ENCODE assay signal across 9 mouse cellular contexts in the genomic region with DNA sequence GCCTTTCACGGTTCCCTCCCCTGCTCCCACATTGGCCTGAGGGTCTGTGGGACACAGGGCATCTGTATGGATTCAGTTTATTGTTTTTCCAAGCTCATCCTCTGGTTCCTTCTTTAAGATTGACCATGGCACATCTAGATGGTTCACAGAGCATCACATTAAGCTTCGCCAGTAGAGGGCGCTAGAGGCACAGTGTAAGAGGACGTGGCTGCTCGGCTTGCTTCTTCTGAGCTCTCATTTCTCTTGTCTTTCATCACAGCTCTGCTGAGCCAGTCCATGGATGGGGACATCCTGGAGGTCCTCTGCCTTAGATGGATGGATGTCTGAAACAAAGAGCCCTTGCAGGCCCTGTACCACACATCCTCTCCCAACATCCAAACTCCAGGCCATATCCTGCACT. TPM values are rescaled to one million over a fixed set of nuclear protein-coding genes. Genes with fewer than 3 reads are reported as not detected.
DNase-seq lines count a peak whose midpoint lies in the region; ATAC-seq and TF ChIP-seq lines count a peak whose summit lies in the region.
"Had no signal": no experiment of that assay in that cellular context is flagged by ENCODE, and none has a peak within 500 bp of the region (broad histone marks: within the 10 kb centered on the region; RNA-seq: fewer than 3 reads in every experiment).

No protein-coding gene starts in this region.

- H3K9me3 ChIP-seq in heart, embryonic 15.5 days (replicated peaks), result no peaks in the 10 kb centered on the region
- no peaks in the 10 kb centered on the region for H3K9me3 ChIP-seq in liver, embryonic 12.5 days (replicated peaks)
- H3K9me3 ChIP-seq in neural tube, embryonic 12.5 days, result no peaks in the 10 kb centered on the region

- WGBS in heart, embryonic 15.5 days, result 2% methylated on average over 5 of the region's 5 CpGs
- 1% methylated on average over 5 of the region's 5 CpGs for WGBS in liver, embryonic 12.5 days (ENCODE audit: insufficient replicate concordance)
- 1% methylated on average over 5 of the region's 5 CpGs for WGBS in neural tube, embryonic 12.5 days

- peak; percentile 94 for TF ChIP-seq CTCF in brain, embryonic 14.5 days (IDR thresholded peaks at IDR 0.05; ENCODE audit: borderline replicate concordance, extremely low read depth, insufficient read depth, insufficient read length)

- no peak overlapping the region for H3K4me3 ChIP-seq in heart, embryonic 15.5 days
- H3K4me3 ChIP-seq in liver, embryonic 12.5 days, result no peak overlapping the region
- H3K4me3 ChIP-seq in neural tube, embryonic 12.5 days, result no peak overlapping the region
- H3K4me3 ChIP-seq: erythroblast, embryonic 14.5 days had no signal

- no peak overlapping the region for H3K27ac ChIP-seq in heart, embryonic 15.5 days
- H3K27ac ChIP-seq in liver, embryonic 12.5 days, result no peak overlapping the region
- H3K27ac ChIP-seq in neural tube, embryonic 12.5 days, result no peak overlapping the region

- H3K4me2 ChIP-seq in heart, embryonic 15.5 days, result no peak overlapping the region
- no peak overlapping the region for H3K4me2 ChIP-seq in liver, embryonic 12.5 days
- H3K4me2 ChIP-seq in neural tube, embryonic 12.5 days (replicated peaks), result no peak overlapping the region

- no peak overlapping the region for H3K9ac ChIP-seq in heart, embryonic 15.5 days
- no peak overlapping the region for H3K9ac ChIP-seq in liver, embryonic 12.5 days
- no peak overlapping the region; the same call in 1 of the 2 replicates for H3K9ac ChIP-seq in neural tube, embryonic 12.5 days

- no peaks in the 10 kb centered on the region for H3K36me3 ChIP-seq in heart, embryonic 15.5 days
- H3K36me3 ChIP-seq in liver, embryonic 12.5 days, result no peaks in the 10 kb centered on the region
- no peaks in the 10 kb centered on the region for H3K36me3 ChIP-seq in neural tube, embryonic 12.5 days

- peaks cover 5% of the 10 kb centered on the region; the same call in 1 of the 2 replicates for H3K4me1 ChIP-seq in heart, embryonic 15.5 days (replicated peaks)
- H3K4me1 ChIP-seq in liver, embryonic 12.5 days, result 0 out of 2 replicates have a peak, but pooled peaks cover 4% of the 10 kb centered on the region
- H3K4me1 ChIP-seq in neural tube, embryonic 12.5 days, result no peaks in the 10 kb centered on the region

- no peak for TF ChIP-seq POLR2A in brain, embryonic 14.5 days (IDR thresholded peaks at IDR 0.05; ENCODE audit: borderline replicate concordance, extremely low read depth, insufficient read depth, insufficient read length, poor library complexity, severe bottlenecking)

- no peaks in the 10 kb centered on the region for H3K27me3 ChIP-seq in heart, embryonic 15.5 days
- H3K27me3 ChIP-seq in liver, embryonic 12.5 days (replicated peaks), result no peaks in the 10 kb centered on the region
- H3K27me3 ChIP-seq in neural tube, embryonic 12.5 days (replicated peaks), result no peaks in the 10 kb centered on the region

- peak; percentile 73 for ATAC-seq in erythroid progenitor cell, adult 5-6 weeks (replicated peaks; ENCODE audit: low FRiP score, poor library complexity, severe bottlenecking)
- peak; percentile 62; the same call in 1 of the 2 replicates for ATAC-seq in heart, embryonic 15.5 days (replicated peaks; ENCODE audit: insufficient number of reproducible peaks, insufficient read depth, low FRiP score, low read depth)
- peak; percentile 48 for ATAC-seq in liver, embryonic 12.5 days
- ATAC-seq in neural tube, embryonic 12.5 days (ENCODE audit: low FRiP score, low read depth), result 0 out of 2 replicates have a peak, but pooled peaks have one; percentile 29

- DNase-seq in CD4-positive helper T cell, adult 2 months (ENCODE audit: low read depth, low spot score), result peak; percentile 74
- DNase-seq in brain, embryonic 14.5 days (ENCODE audit: low read depth), result peak; percentile 94
- peak; percentile 89 for DNase-seq in kidney, postnatal 14 days
- peak; percentile 85 for DNase-seq in telencephalon, adult 2 months (ENCODE audit: low read depth, low spot score)

RNA-seq across cellular contexts. Expression of gene Bcl7c, which starts 33.8 kb away (rescaled TPM):
- 51.0 and 78.6 TPM in 2 replicates for polyA plus RNA-seq in brain, embryonic 14.5 days (2012; rRNA removed)
- total RNA-seq in erythroid progenitor cell, adult 5-6 weeks (2015; ENCODE audit: low replicate concordance), result 4.0 and 9.6 TPM in 2 replicates
- total RNA-seq in erythroid progenitor cell, adult 5-6 weeks (2017; ENCODE audit: low replicate concordance), result 2.6 and 12.7 TPM in 2 replicates
- 37.2 and 45.7 TPM in 2 replicates for polyA plus RNA-seq in heart, embryonic 15.5 days (2015; fragmentation: Nextera tagmentation; extraction: Ambion mirVana)
- polyA plus RNA-seq in liver, embryonic 12.5 days (2016; fragmentation: Nextera tagmentation; extraction: Ambion mirVana), result 40.6 and 43.6 TPM in 2 replicates
- polyA plus RNA-seq in neural tube, embryonic 12.5 days (2016; fragmentation: Nextera tagmentation; extraction: Ambion mirVana), result 71.1 and 74.7 TPM in 2 replicates

RNA-seq across cellular contexts. Expression of gene Ctf1, which starts 37.6 kb away (rescaled TPM):
- 8.0 and 12.2 TPM in 2 replicates for polyA plus RNA-seq in brain, embryonic 14.5 days (2012; rRNA removed)
- total RNA-seq in erythroid progenitor cell, adult 5-6 weeks (2015; ENCODE audit: low replicate concordance), result not detected in 2 replicates
- total RNA-seq in erythroid progenitor cell, adult 5-6 weeks (2017; ENCODE audit: low replicate concordance), result not detected in 2 replicates
- 4.7 and 8.4 TPM in 2 replicates for polyA plus RNA-seq in heart, embryonic 15.5 days (2015; fragmentation: Nextera tagmentation; extraction: Ambion mirVana)
- polyA plus RNA-seq in liver, embryonic 12.5 days (2016; fragmentation: Nextera tagmentation; extraction: Ambion mirVana), result 3.6 and 4.6 TPM in 2 replicates
- 5.8 TPM in 2 replicates for polyA plus RNA-seq in neural tube, embryonic 12.5 days (2016; fragmentation: Nextera tagmentation; extraction: Ambion mirVana)

RNA-seq across cellular contexts. Expression of gene Ctf2, which starts 57.0 kb away (rescaled TPM):
- polyA plus RNA-seq in brain, embryonic 14.5 days (2012; rRNA removed), result not detected in 2 replicates
- total RNA-seq in erythroid progenitor cell, adult 5-6 weeks (2015; ENCODE audit: low replicate concordance), result not detected in 2 replicates
- total RNA-seq in erythroid progenitor cell, adult 5-6 weeks (2017; ENCODE audit: low replicate concordance), result not detected in 2 replicates
- polyA plus RNA-seq in heart, embryonic 15.5 days (2015; fragmentation: Nextera tagmentation; extraction: Ambion mirVana), result 0.20 TPM in 1 of 2 replicates, not detected in the other
- polyA plus RNA-seq in liver, embryonic 12.5 days (2016; fragmentation: Nextera tagmentation; extraction: Ambion mirVana), result 0.13 and 0.26 TPM in 2 replicates
- 0.22 and 0.28 TPM in 2 replicates for polyA plus RNA-seq in neural tube, embryonic 12.5 days (2016; fragmentation: Nextera tagmentation; extraction: Ambion mirVana)

RNA-seq across cellular contexts. Expression of gene Zfp629, which starts 59.4 kb away (rescaled TPM):
- polyA plus RNA-seq in brain, embryonic 14.5 days (2012; rRNA removed), result 38.7 and 44.4 TPM in 2 replicates
- 2.2 and 5.4 TPM in 2 replicates for total RNA-seq in erythroid progenitor cell, adult 5-6 weeks (2015; ENCODE audit: low replicate concordance)
- 0.38 and 1.3 TPM in 2 replicates for total RNA-seq in erythroid progenitor cell, adult 5-6 weeks (2017; ENCODE audit: low replicate concordance)
- 7.8 and 10.5 TPM in 2 replicates for polyA plus RNA-seq in heart, embryonic 15.5 days (2015; fragmentation: Nextera tagmentation; extraction: Ambion mirVana)
- 3.3 and 3.8 TPM in 2 replicates for polyA plus RNA-seq in liver, embryonic 12.5 days (2016; fragmentation: Nextera tagmentation; extraction: Ambion mirVana)
- 31.8 and 35.3 TPM in 2 replicates for polyA plus RNA-seq in neural tube, embryonic 12.5 days (2016; fragmentation: Nextera tagmentation; extraction: Ambion mirVana)
